Mouse (Mus musculus) lung, postnatal 36 days (tissue): ENCODE measurements around the gene Myo1e.

Experiments
- DNase-seq: peaks from one replicate; pipeline ENCODE4 v3.0.0; 2022; ENCODE audit warnings: mixed read lengths

Myo1e gene

GRCm38 (mm10) chr9:70207151-70207831, at the start of gene Myo1e:
TSS of gene Myo1e (plus strand) at chr9:70207350.
- peak; percentile 97 for DNase-seq

GRCm38 (mm10) chr9:70160071-70160470, 47.1 kb upstream of the Myo1e start:
- no peak for DNase-seq

- peak; percentile 3 for DNase-seq
Measured at GRCm38 (mm10) chr9:70168973-70169372, 38.2 kb upstream of the Myo1e start.

GRCm38 (mm10) chr9:70174291-70174848, 32.8 kb upstream of the Myo1e start:
- DNase-seq: no peak

- DNase-seq: no peak
Measured at GRCm38 (mm10) chr9:70174896-70175295, 32.3 kb upstream of the Myo1e start.

GRCm38 (mm10) chr9:70176291-70176690, 30.9 kb upstream of the Myo1e start:
- DNase-seq: no peak

- DNase-seq: no peak
Measured at GRCm38 (mm10) chr9:70181719-70182118, 25.4 kb upstream of the Myo1e start.

- DNase-seq: no peak
Measured at GRCm38 (mm10) chr9:70182639-70183038, 24.5 kb upstream of the Myo1e start.

GRCm38 (mm10) chr9:70192336-70192735, 14.8 kb upstream of the Myo1e start:
- DNase-seq: no peak

GRCm38 (mm10) chr9:70194622-70195021, 12.5 kb upstream of the Myo1e start:
- no peak for DNase-seq

GRCm38 (mm10) chr9:70196956-70197659, 10.0 kb upstream of the Myo1e start:
- DNase-seq: no peak

GRCm38 (mm10) chr9:70197992-70198391, 9.2 kb upstream of the Myo1e start:
- DNase-seq: no peak

- peak; percentile 81 for DNase-seq
Measured at GRCm38 (mm10) chr9:70202753-70203152, 4.4 kb upstream of the Myo1e start.

GRCm38 (mm10) chr9:70203267-70204076, 3.7 kb upstream of the Myo1e start:
- DNase-seq: no peak

GRCm38 (mm10) chr9:70207981-70208521, 901 bp downstream of the Myo1e start:
- DNase-seq: peak; percentile 90

GRCm38 (mm10) chr9:70208751-70209150, 1.6 kb downstream of the Myo1e start:
- peak; percentile 42 for DNase-seq

GRCm38 (mm10) chr9:70209296-70210049, 2.3 kb downstream of the Myo1e start:
- peak; percentile 89 for DNase-seq

GRCm38 (mm10) chr9:70211638-70212037, 4.5 kb downstream of the Myo1e start:
- DNase-seq: peak; percentile 47

GRCm38 (mm10) chr9:70216517-70216916, 9.4 kb downstream of the Myo1e start:
- no peak for DNase-seq

GRCm38 (mm10) chr9:70219295-70219931, 12.3 kb downstream of the Myo1e start:
- no peak for DNase-seq

- DNase-seq: peak; percentile 75
Measured at GRCm38 (mm10) chr9:70220461-70221170, 13.5 kb downstream of the Myo1e start.
